Mouse (Mus musculus) layer of hippocampus, adult 8-10 months (tissue): Measurements from ENCODE around the gene Zdhhc16. TPM values are rescaled to one million over a fixed set of nuclear protein-coding genes. Genes with fewer than 3 reads are reported as not detected.

Source experiments
- DNase-seq, 2 experiments: peaks; one replicate each; pipeline ENCODE4 v3.0.0; 2022; ENCODE audit warnings: low spot score in 2 of 2
- total RNA-seq, 4 experiments: library from RNA; stranded (reverse); gene quantifications; 2 replicates each; pipeline ENCODE4 v1.2.4; 2022

Gene Zdhhc16
- total RNA-seq, 4 experiments from 2014 or later: 43.5 to 47.4 (median 44.0) TPM

DNA sequence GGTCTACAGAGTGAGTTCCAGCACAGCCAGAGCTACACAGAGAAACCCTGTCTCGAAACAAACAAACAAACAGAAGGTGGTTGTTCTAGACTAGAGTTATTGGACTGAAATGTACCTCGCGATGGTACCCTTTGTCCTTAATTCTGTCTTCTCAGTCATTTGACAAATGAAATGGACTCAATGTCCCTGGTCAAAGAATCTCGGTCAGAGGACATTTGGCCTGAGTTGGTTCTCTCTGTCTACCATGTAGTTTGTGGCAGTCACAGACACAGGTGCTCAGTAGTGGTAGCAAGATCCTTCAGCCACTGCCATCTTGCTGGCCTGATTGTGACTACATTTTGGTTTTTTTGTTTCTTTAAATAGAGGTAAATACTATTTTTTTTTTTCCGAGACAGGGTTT, 52.7 kb downstream of the Zdhhc16 start:
- no peak for DNase-seq

DNA sequence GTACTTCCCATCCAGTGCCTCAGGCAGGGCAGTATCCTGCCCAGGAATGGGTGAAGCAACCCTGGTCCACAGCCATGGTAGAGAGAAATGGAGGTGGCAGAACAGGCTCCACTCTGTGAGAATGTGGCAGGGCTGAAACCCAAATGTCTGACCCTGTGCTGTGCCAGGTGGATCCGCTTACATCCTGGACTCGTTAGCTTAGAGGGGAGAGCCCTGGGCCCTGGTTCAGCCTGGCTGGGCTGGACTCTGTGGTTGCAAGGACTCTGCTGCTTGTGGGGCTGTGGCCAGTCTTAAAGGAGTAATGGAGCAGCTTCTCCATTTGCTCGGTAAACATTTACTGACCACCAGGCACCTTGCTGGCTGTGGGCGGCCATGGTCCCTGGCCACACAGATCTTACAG, 53.9 kb downstream of the Zdhhc16 start:
- DNase-seq: no peak

DNA sequence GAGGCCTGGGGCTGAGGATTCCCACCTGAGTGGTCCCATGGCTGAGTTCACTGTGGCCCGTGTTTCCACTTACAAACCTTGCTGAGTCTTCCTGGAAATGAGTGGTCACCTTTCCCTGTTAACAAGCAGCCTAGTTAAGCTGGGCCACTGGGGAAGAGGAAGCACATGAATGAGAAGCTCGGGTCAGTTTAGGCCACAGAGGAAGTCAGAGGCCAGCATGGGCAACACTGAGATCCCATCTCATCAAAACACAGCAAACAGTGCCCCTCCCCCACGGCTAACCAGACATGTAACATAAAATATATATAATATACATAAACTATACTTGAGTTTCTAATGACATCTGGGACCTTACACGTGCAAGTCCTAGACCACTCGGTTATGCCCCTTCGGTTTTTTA, 56.5 kb downstream of the Zdhhc16 start:
- DNase-seq: no peak

DNA sequence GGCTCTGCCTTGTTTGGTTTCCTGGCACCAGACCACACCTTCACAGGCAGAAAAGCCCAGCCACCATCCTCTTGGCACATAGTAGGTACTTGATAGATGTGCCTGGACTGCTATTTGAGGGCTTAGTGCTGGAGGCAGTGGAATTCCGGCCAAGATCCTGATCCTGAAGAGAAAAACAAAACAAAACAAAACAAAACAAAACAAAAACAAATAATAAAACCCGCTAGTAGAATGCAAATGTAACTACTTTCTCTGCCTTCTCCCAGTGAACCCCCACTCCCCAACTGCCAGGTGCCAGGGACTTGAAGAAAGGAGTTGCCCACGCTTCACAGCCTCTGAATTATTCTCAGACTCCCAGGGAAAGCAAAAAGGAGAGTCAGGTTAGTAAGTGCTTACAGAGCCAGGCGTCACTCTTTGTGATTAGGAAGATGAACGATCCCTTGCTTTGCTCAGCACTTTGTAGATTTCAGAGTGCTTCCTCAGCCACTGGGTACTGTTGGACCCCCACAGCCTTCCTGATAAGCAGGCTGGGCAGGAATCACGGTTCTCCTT, 58.7 kb downstream of the Zdhhc16 start:
- DNase-seq: no peak

- no peak for DNase-seq
Measured at GRCm38 (mm10) chr19:41992971-41993370, 59.7 kb downstream of the Zdhhc16 start.

GRCm38 (mm10) chr19:41993484-41993883, 60.2 kb downstream of the Zdhhc16 start:
- DNase-seq: peak; percentile 55 to 80

Other genes with a start within 250 kb of the Zdhhc16 start
- gene Slit1, start 189.8 kb upstream of the Zdhhc16 start, total RNA-seq: 100 to 1,000 TPM; 184 to 232 (median 208) TPM
- 1 to 10 TPM; 2.4 to 3.1 (median 2.9) TPM for gene Arhgap19, start 131.4 kb upstream of the Zdhhc16 start, total RNA-seq
- 10 to 100 TPM; 18.8 to 21.7 (median 19.4) TPM for gene Frat1, start 103.5 kb upstream of the Zdhhc16 start, total RNA-seq
- gene Frat2, start 85.3 kb upstream of the Zdhhc16 start, total RNA-seq: 10 to 100 TPM; 10.0 to 10.9 (median 10.4) TPM
- gene Rrp12, start 37.3 kb upstream of the Zdhhc16 start, total RNA-seq: 10 to 100 TPM; 33.0 to 34.6 (median 33.5) TPM
- gene Pgam1, start 21.6 kb upstream of the Zdhhc16 start, total RNA-seq: 100 to 1,000 TPM; 520 to 573 (median 534) TPM
- gene Exosc1, start 57 bp upstream of the Zdhhc16 start, total RNA-seq: 10 to 100 TPM; 25.5 to 34.9 (median 29.1) TPM
- gene Mms19, start 47.7 kb downstream of the Zdhhc16 start, total RNA-seq: 10 to 100 TPM; 30.8 to 60.2 (median 39.4) TPM
- 10 to 100 TPM; 11.2 to 14.4 (median 13.2) TPM for gene Ubtd1, start 48.3 kb downstream of the Zdhhc16 start, total RNA-seq
- gene Ankrd2, start 102.5 kb downstream of the Zdhhc16 start, total RNA-seq: under 1 TPM in 2 of 4 experiments, not detected in 2; 0.30 to 0.47 TPM
- gene Hoga1, start 112.1 kb downstream of the Zdhhc16 start, total RNA-seq: 10 to 100 TPM in 1 of 4 experiments, 1 to 10 TPM in 3; 7.2 to 11.6 (median 8.9) TPM
- gene 4933411K16Rik, start 118.8 kb downstream of the Zdhhc16 start, total RNA-seq: 1 to 10 TPM; 1.7 to 2.7 (median 2.1) TPM
- 10 to 100 TPM; 59.1 to 70.6 (median 64.3) TPM for gene Morn4, start 152.9 kb downstream of the Zdhhc16 start, total RNA-seq
- 10 to 100 TPM; 64.8 to 71.3 (median 69.0) TPM for gene Pi4k2a, start 157.0 kb downstream of the Zdhhc16 start, total RNA-seq
- gene Avpi1, start 195.6 kb downstream of the Zdhhc16 start, total RNA-seq: 10 to 100 TPM; 18.1 to 24.6 (median 21.4) TPM
- gene Marveld1, start 213.9 kb downstream of the Zdhhc16 start, total RNA-seq: 1 to 10 TPM; 6.6 to 9.8 (median 8.4) TPM
- gene Zfyve27, start 230.5 kb downstream of the Zdhhc16 start, total RNA-seq: 100 to 1,000 TPM in 2 of 4 experiments, 10 to 100 TPM in 2; 79.7 to 113 (median 98.0) TPM